Mouse (Mus musculus) fat pad, adult 2 months (tissue): ENCODE measurements around the gene Gli1.
"Not testable (repeated sequence)": the region's sequence is repeated elsewhere in the genome, so short reads cannot be mapped to it uniquely, and the experiment has no call there.

Source experiments
- DNase-seq: peaks from one replicate; pipeline ENCODE4 v3.0.0-alpha.2; 2011; ENCODE audit warnings: low read depth, low spot score; ENCODE audit errors: extremely low read depth

Gli1 gene

GRCm38 (mm10) chr10:127322669-127323068 lies 19.1 kb downstream of the Gli1 start:
- DNase-seq = no peak

- no peak for DNase-seq
Measured at GRCm38 (mm10) chr10:127322178-127322577, 19.6 kb downstream of the Gli1 start.

- no peak for DNase-seq
Measured at GRCm38 (mm10) chr10:127321621-127322020, 20.2 kb downstream of the Gli1 start, which contains the start of gene Arhgap9. Gene Arhgap9, plus strand, starts transcription at chr10:127321964.

- DNase-seq = no peak
Measured at GRCm38 (mm10) chr10:127319969-127320368, 21.8 kb downstream of the Gli1 start.

GRCm38 (mm10) chr10:127318009-127318408 lies 23.8 kb downstream of the Gli1 start:
- DNase-seq = no peak

GRCm38 (mm10) chr10:127317277-127317676 lies 24.5 kb downstream of the Gli1 start:
- DNase-seq = no peak

GRCm38 (mm10) chr10:127314950-127315349 lies 26.8 kb downstream of the Gli1 start:
- DNase-seq = not testable (repeated sequence)

- DNase-seq = not testable (repeated sequence)
Measured at GRCm38 (mm10) chr10:127313516-127313915, 28.3 kb downstream of the Gli1 start.

GRCm38 (mm10) chr10:127312858-127313257 lies 28.9 kb downstream of the Gli1 start:
- no peak for DNase-seq

- no peak for DNase-seq
Measured at GRCm38 (mm10) chr10:127312356-127312676, 29.5 kb downstream of the Gli1 start.

GRCm38 (mm10) chr10:127311476-127312355 lies 30.1 kb downstream of the Gli1 start, which contains the start of gene Mars:
Gene Mars, minus strand, starts transcription at chr10:127311786.
- DNase-seq = no peak

- no peak for DNase-seq
Measured at GRCm38 (mm10) chr10:127310523-127311475, 31.0 kb downstream of the Gli1 start.

- DNase-seq = not testable (repeated sequence)
Measured at GRCm38 (mm10) chr10:127309167-127309566, 32.6 kb downstream of the Gli1 start.

GRCm38 (mm10) chr10:127303136-127303535 lies 38.6 kb downstream of the Gli1 start:
- DNase-seq = no peak

- DNase-seq = no peak
Measured at GRCm38 (mm10) chr10:127300361-127300760, 41.4 kb downstream of the Gli1 start.

- DNase-seq = no peak
Measured at GRCm38 (mm10) chr10:127297015-127297871, 44.5 kb downstream of the Gli1 start.

GRCm38 (mm10) chr10:127295986-127296794 lies 45.6 kb downstream of the Gli1 start:
- DNase-seq = no peak

GRCm38 (mm10) chr10:127294895-127295510 lies 46.8 kb downstream of the Gli1 start:
- DNase-seq = no peak

- no peak for DNase-seq
Measured at GRCm38 (mm10) chr10:127293590-127294113, 48.1 kb downstream of the Gli1 start.
